Comparison of ENCODE assay signal across 8 mouse cellular contexts in the genomic region with DNA sequence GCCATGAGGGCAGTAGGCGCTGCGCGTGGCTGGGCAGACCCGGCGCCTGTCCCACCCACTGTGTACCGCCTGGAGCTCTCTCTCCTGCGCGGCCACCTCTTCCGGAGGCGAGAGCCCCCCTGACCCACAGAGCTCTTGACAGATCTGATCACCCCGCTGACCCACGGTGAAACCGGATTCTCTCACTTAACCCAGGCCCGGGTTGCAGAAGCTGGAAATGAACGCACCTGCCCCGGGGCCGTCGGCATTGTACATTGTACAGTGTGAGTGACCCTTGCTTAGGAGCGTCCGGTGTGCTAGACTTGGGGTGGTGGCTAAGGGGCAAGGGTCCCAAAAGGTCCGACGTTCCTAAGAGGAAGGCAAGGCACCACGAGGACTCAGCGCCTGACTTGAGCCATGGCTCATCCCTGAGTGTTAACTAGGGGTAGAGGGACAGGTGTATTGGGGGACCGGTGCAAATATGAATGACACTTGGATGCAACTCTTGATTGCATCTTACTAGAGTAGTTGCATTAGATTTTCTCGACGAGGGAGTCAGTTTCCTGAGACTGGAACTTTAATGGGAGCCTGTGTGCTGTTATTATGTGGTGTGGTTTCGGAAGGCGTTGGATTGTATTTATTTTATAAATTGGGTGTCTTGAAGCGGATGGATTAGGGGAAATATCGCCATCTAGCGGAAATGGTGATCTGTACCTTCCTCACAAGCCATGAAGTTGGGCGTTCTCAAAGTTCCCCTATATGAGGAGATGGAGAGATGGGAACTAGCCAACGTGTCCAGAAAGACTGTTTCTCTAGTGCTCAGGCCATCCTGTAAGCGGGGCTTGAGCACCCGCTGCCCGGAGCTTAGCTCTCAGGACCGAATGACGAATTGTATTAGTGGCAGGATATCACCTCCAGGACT. TPM values are rescaled to one million over a fixed set of nuclear protein-coding genes. Genes with fewer than 3 reads are reported as not detected.
DNase-seq lines count a peak whose midpoint lies in the region; ATAC-seq and TF ChIP-seq lines count a peak whose summit lies in the region.

No protein-coding gene starts in this region.

- H3K9ac ChIP-seq in embryonic facial prominence, embryonic 11.5 days (replicated peaks; ENCODE audit: low read length) = peak overlapping the region; percentile 77
- peak overlapping the region; percentile 73 for H3K9ac ChIP-seq in heart, embryonic 13.5 days
- peak overlapping the region; percentile 52; the same call in 1 of the 2 replicates for H3K9ac ChIP-seq in kidney, embryonic 15.5 days
- H3K9ac ChIP-seq in limb, embryonic 14.5 days (ENCODE audit: low read depth, low read length, severe bottlenecking) = peak overlapping the region; percentile 71
- peak overlapping the region; percentile 74 for H3K9ac ChIP-seq in midbrain, postnatal 0 days (replicated peaks; ENCODE audit: low read length, poor library complexity, severe bottlenecking)

- H3K27ac ChIP-seq in embryonic facial prominence, embryonic 11.5 days (replicated peaks; ENCODE audit: low read depth, low read length) = peak overlapping the region; percentile 61; the same call in 1 of the 2 replicates
- H3K27ac ChIP-seq in heart, embryonic 13.5 days (replicated peaks) = no peak overlapping the region
- H3K27ac ChIP-seq in kidney, embryonic 15.5 days = peak overlapping the region; percentile 19
- H3K27ac ChIP-seq in limb, embryonic 14.5 days (replicated peaks; ENCODE audit: low read depth, low read length) = peak overlapping the region; percentile 69
- peak overlapping the region; percentile 93 for H3K27ac ChIP-seq in midbrain, postnatal 0 days (ENCODE audit: low read depth, low read length)

- peaks cover 7% of the 10 kb centered on the region for H3K27me3 ChIP-seq in C2C12 (ENCODE audit: control insufficient read depth, insufficient read depth, insufficient read length)
- peaks cover 26% of the 10 kb centered on the region for H3K27me3 ChIP-seq in embryonic facial prominence, embryonic 11.5 days (ENCODE audit: control insufficient read depth, insufficient read depth, low read length)
- H3K27me3 ChIP-seq in heart, embryonic 13.5 days (replicated peaks) = peaks cover 98% of the 10 kb centered on the region
- peaks cover 76% of the 10 kb centered on the region for H3K27me3 ChIP-seq in kidney, embryonic 15.5 days
- peaks cover 29% of the 10 kb centered on the region for H3K27me3 ChIP-seq in limb, embryonic 14.5 days (ENCODE audit: control insufficient read depth, insufficient read depth, low read length)
- H3K27me3 ChIP-seq in midbrain, postnatal 0 days (ENCODE audit: insufficient read depth, low read length) = no peaks in the 10 kb centered on the region

- no peaks in the 10 kb centered on the region for H3K36me3 ChIP-seq in C2C12 (ENCODE audit: control insufficient read depth, insufficient read depth)
- no peaks in the 10 kb centered on the region for H3K36me3 ChIP-seq in embryonic facial prominence, embryonic 11.5 days (replicated peaks; ENCODE audit: control insufficient read depth, insufficient read depth, low read depth, low read length)
- H3K36me3 ChIP-seq in heart, embryonic 13.5 days = no peaks in the 10 kb centered on the region
- H3K36me3 ChIP-seq in kidney, embryonic 15.5 days = no peaks in the 10 kb centered on the region
- no peaks in the 10 kb centered on the region for H3K36me3 ChIP-seq in limb, embryonic 14.5 days (ENCODE audit: control insufficient read depth, insufficient read depth, low read length)
- H3K36me3 ChIP-seq in midbrain, postnatal 0 days (ENCODE audit: insufficient read depth, low read length) = no peaks in the 10 kb centered on the region

- ATAC-seq in embryonic facial prominence, embryonic 11.5 days (replicated peaks; ENCODE audit: insufficient number of reproducible peaks, low FRiP score, low TSS enrichment, low read depth) = peak; percentile 45
- ATAC-seq in heart, embryonic 13.5 days (ENCODE audit: extremely low read depth, insufficient number of reproducible peaks, low FRiP score, low TSS enrichment) = no peak
- peak; percentile 33 for ATAC-seq in kidney, embryonic 15.5 days (replicated peaks; ENCODE audit: low FRiP score)
- ATAC-seq in limb, embryonic 14.5 days (ENCODE audit: low FRiP score, low read depth) = peak; percentile 42; the same call in 1 of the 2 replicates
- peak; percentile 36; the same call in 1 of the 2 replicates for ATAC-seq in midbrain, postnatal 0 days (ENCODE audit: low FRiP score)

- no peaks in the 10 kb centered on the region for H3K9me3 ChIP-seq in embryonic facial prominence, embryonic 11.5 days (replicated peaks; ENCODE audit: control insufficient read depth, low read length)
- H3K9me3 ChIP-seq in heart, embryonic 13.5 days = no peaks in the 10 kb centered on the region
- H3K9me3 ChIP-seq in kidney, embryonic 15.5 days (replicated peaks) = no peaks in the 10 kb centered on the region
- no peaks in the 10 kb centered on the region for H3K9me3 ChIP-seq in limb, embryonic 14.5 days (ENCODE audit: control insufficient read depth, low read length)
- H3K9me3 ChIP-seq in midbrain, postnatal 0 days (ENCODE audit: low read length) = no peaks in the 10 kb centered on the region

- peak; percentile 60 for DNase-seq in adrenal gland, postnatal 14 days
- peak; percentile 94 for DNase-seq in embryonic facial prominence, embryonic 11.5 days (ENCODE audit: low spot score)
- DNase-seq in limb, embryonic 14.5 days (ENCODE audit: low spot score) = peak; percentile 96
- peak; percentile 96 for DNase-seq in midbrain, postnatal 0 days (ENCODE audit: low spot score)
- peak; percentile 29 for DNase-seq in thymus, postnatal 14 days

- TF ChIP-seq CTCF in C2C12 (IDR thresholded peaks at IDR 0.05; ENCODE audit: control insufficient read depth, insufficient read depth, insufficient read length) = peak; percentile 39
- peak; percentile 92 for TF ChIP-seq CTCF in midbrain, postnatal 0 days (IDR thresholded peaks at IDR 0.05)

- WGBS in embryonic facial prominence, embryonic 11.5 days = under 1% methylated on average over 39 of the region's 39 CpGs
- 2% methylated on average over 39 of the region's 39 CpGs for WGBS in heart, embryonic 13.5 days
- under 1% methylated on average over 39 of the region's 39 CpGs for WGBS in kidney, embryonic 15.5 days
- WGBS in limb, embryonic 14.5 days = 1% methylated on average over 39 of the region's 39 CpGs
- under 1% methylated on average over 38 of the region's 39 CpGs for WGBS in midbrain, postnatal 0 days

- no peaks in the 10 kb centered on the region for H3K79me2 ChIP-seq in C2C12 (ENCODE audit: control insufficient read depth, insufficient read depth)

- H3ac ChIP-seq in C2C12 (ENCODE audit: control insufficient read depth, insufficient read length, low read depth) = no peak overlapping the region

- peak overlapping the region; percentile 23 for H3K4me3 ChIP-seq in C2C12 (ENCODE audit: insufficient read depth, poor library complexity, severe bottlenecking)
- H3K4me3 ChIP-seq in embryonic facial prominence, embryonic 11.5 days (ENCODE audit: low read depth, low read length) = peak overlapping the region; percentile 65
- H3K4me3 ChIP-seq in heart, embryonic 13.5 days = peak overlapping the region; percentile 60
- peak overlapping the region; percentile 62 for H3K4me3 ChIP-seq in kidney, embryonic 15.5 days (replicated peaks)
- H3K4me3 ChIP-seq in limb, embryonic 14.5 days (replicated peaks; ENCODE audit: low read length) = peak overlapping the region; percentile 69
- peak overlapping the region; percentile 71 for H3K4me3 ChIP-seq in midbrain, postnatal 0 days (ENCODE audit: low read depth, low read length)

- no peaks in the 10 kb centered on the region; the same call in 1 of the 2 replicates for H3K4me1 ChIP-seq in embryonic facial prominence, embryonic 11.5 days (ENCODE audit: control insufficient read depth, insufficient read depth, low read length)
- peaks cover 35% of the 10 kb centered on the region for H3K4me1 ChIP-seq in heart, embryonic 13.5 days
- peaks cover 36% of the 10 kb centered on the region for H3K4me1 ChIP-seq in kidney, embryonic 15.5 days
- H3K4me1 ChIP-seq in limb, embryonic 14.5 days (ENCODE audit: control insufficient read depth, insufficient read depth, low read length) = peaks cover 30% of the 10 kb centered on the region
- H3K4me1 ChIP-seq in midbrain, postnatal 0 days (ENCODE audit: insufficient read depth, low read length) = peaks cover 11% of the 10 kb centered on the region; the same call in 1 of the 2 replicates

- H3K4me2 ChIP-seq in embryonic facial prominence, embryonic 11.5 days (ENCODE audit: low read depth, low read length) = peak overlapping the region; percentile 99
- peak overlapping the region; percentile 96 for H3K4me2 ChIP-seq in heart, embryonic 13.5 days
- peak overlapping the region; percentile 100 for H3K4me2 ChIP-seq in kidney, embryonic 15.5 days
- H3K4me2 ChIP-seq in limb, embryonic 14.5 days (replicated peaks; ENCODE audit: low read depth, low read length, severe bottlenecking) = peak overlapping the region; percentile 94
- peak overlapping the region; percentile 95 for H3K4me2 ChIP-seq in midbrain, postnatal 0 days (ENCODE audit: low read depth, low read length, poor library complexity, severe bottlenecking)

- H3K79me3 ChIP-seq in C2C12 (ENCODE audit: low read depth) = no peaks in the 10 kb centered on the region

- TF ChIP-seq POLR2A in limb, embryonic 14.5 days (IDR thresholded peaks at IDR 0.05; ENCODE audit: borderline replicate concordance, extremely low read depth, insufficient read depth, insufficient read length) = no peak

TF ChIP-seq in C2C12, 6 proteins besides CTCF, POLR2A, EP300 and RAD21:
- no peak for TF ChIP-seq USF1 (IDR thresholded peaks at IDR 0.05; ENCODE audit: low read depth)
- no peak for TF ChIP-seq FOSL1 (IDR thresholded peaks at IDR 0.05; ENCODE audit: insufficient read depth, low read length, poor library complexity, severe bottlenecking)
- TF ChIP-seq MAX (IDR thresholded peaks at IDR 0.05) = no peak
- no peak for TF ChIP-seq MYOG (IDR thresholded peaks at IDR 0.05; ENCODE audit: control insufficient read depth, extremely low read depth, insufficient read length)
- no peak for TF ChIP-seq MYOD1 (IDR thresholded peaks at IDR 0.05; ENCODE audit: control insufficient read depth, insufficient read length, low read depth)
- no peak for TF ChIP-seq CEBPB (IDR thresholded peaks at IDR 0.05; ENCODE audit: low read depth)

RNA-seq across cellular contexts. Expression of a gene that starts 1.0 kb away (rescaled TPM):
- polyA plus RNA-seq in C2C12 (2012; fragmentation: generic; extraction: Trizol) = 1.4 TPM
- 10.0 and 14.0 TPM in 2 replicates for total RNA-seq in adrenal gland, postnatal 14 days (2021)
- 15.9 and 21.7 TPM in 2 replicates for polyA plus RNA-seq in embryonic facial prominence, embryonic 11.5 days (2014; fragmentation: Nextera tagmentation; extraction: Ambion mirVana)
- 2.8 and 3.8 TPM in 2 replicates for polyA plus RNA-seq in heart, embryonic 13.5 days (2015; fragmentation: Nextera tagmentation; extraction: Ambion mirVana)
- polyA plus RNA-seq in kidney, embryonic 15.5 days (2015; fragmentation: Nextera tagmentation; extraction: Ambion mirVana) = 11.7 and 13.7 TPM in 2 replicates
- polyA plus RNA-seq in limb, embryonic 14.5 days (2012; rRNA removed) = 49.1 and 64.3 TPM in 2 replicates
- 23.5 and 30.9 TPM in 2 replicates for polyA plus RNA-seq in limb, embryonic 14.5 days (2014; fragmentation: Nextera tagmentation; extraction: Ambion mirVana)
- total RNA-seq in midbrain, postnatal 0 days (2014; rRNA removed) = 129 and 160 TPM in 2 replicates
- polyA plus RNA-seq in midbrain, postnatal 0 days (2015; fragmentation: Nextera tagmentation; extraction: Ambion mirVana) = 42.7 and 42.9 TPM in 2 replicates

Comparison
In these comparisons a context has a peak if more than half of its experiments do, and no peak if none do; other contexts are left out.
1. DNase-seq: peak in every context shown above with its lines; median percentile 96 in limb, embryonic 14.5 days; 96 in midbrain, postnatal 0 days; 94 in embryonic facial prominence, embryonic 11.5 days; 60 in adrenal gland, postnatal 14 days; 29 in thymus, postnatal 14 days.